Mouse (Mus musculus) heart, postnatal 0 days (tissue): ENCODE results near the gene Wapl. TPM values are rescaled to one million over a fixed set of nuclear protein-coding genes. Genes with fewer than 3 reads are reported as not detected.

ENCODE experiments used
- ATAC-seq: fragments of 200-750 bp; cut with Nextera tagmentation; 2 replicates; pipeline ENCODE4 v1.8.0; 2017; ENCODE audit warnings: low read depth, moderate number of reproducible peaks, moderate library complexity; ENCODE audit not compliant: insufficient read depth
- DNase-seq: peaks from one replicate; pipeline ENCODE4 v3.0.0-alpha.2; 2016; ENCODE audit warnings: low spot score
- H3K27ac ChIP-seq: fragments of 300-500 bp; sonication (generic); 2 replicates; pipeline ENCODE4 v1.5.1; 2014; ENCODE audit warnings: low read depth, mild to moderate bottlenecking
- H3K27me3 ChIP-seq: fragments of 300-500 bp; sonication (generic); 2 replicates; pipeline ENCODE4 v1.6.1; 2014; ENCODE audit warnings: low read length, mixed read lengths; ENCODE audit not compliant: control insufficient read depth, insufficient read depth
- H3K36me3 ChIP-seq: fragments of 300-500 bp; sonication (generic); replicated peaks from 2 replicates; pipeline ENCODE4 v1.6.1; 2014; ENCODE audit warnings: low read length, mixed read lengths; ENCODE audit not compliant: control insufficient read depth, insufficient read depth
- H3K4me1 ChIP-seq: fragments of 300-500 bp; sonication (generic); 2 replicates; pipeline ENCODE4 v1.6.1; 2014; ENCODE audit warnings: antibody characterized with exemption; ENCODE audit not compliant: control insufficient read depth, insufficient read depth
- H3K4me2 ChIP-seq: fragments of 300-500 bp; sonication (generic); 2 replicates; pipeline ENCODE4 v1.6.1; 2014; ENCODE audit warnings: low read depth, mild to moderate bottlenecking, low read length, moderate library complexity
- H3K4me3 ChIP-seq: fragments of 300-500 bp; sonication (generic); 2 replicates; pipeline ENCODE4 v1.5.1; 2014; ENCODE audit warnings: low read depth, low read length
- H3K9ac ChIP-seq: fragments of 300-500 bp; sonication (generic); replicated peaks from 2 replicates; pipeline ENCODE4 v1.6.1; 2014; ENCODE audit warnings: low read depth, low read length, mixed read lengths
- H3K9me3 ChIP-seq: fragments of 300-500 bp; sonication (generic); replicated peaks from 2 replicates; pipeline ENCODE4 v1.6.1; 2016; ENCODE audit warnings: low read length; ENCODE audit not compliant: control insufficient read depth
- CTCF ChIP-seq: IDR thresholded peaks from 2 replicates; pipeline ENCODE4 v1.5.1; 2016; ENCODE audit warnings: antibody characterized with exemption, control low read depth, low read depth
- EP300 ChIP-seq: IDR thresholded peaks from 2 replicates; pipeline ENCODE4 v1.6.1; 2016; ENCODE audit warnings: antibody characterized with exemption, low read depth
- WGBS: fragments of 180-500 bp; shearing (Covaris S2); extraction: QIAGEN DNeasy Blood & Tissue Kit; methylation state at CpG from one replicate; pipeline ENCODE4 v1.1.7; 2014; 5-methylcytosine and 5-hydroxymethylcytosine counted together
- polyA plus RNA-seq: library from polyadenylated mRNA; unstranded; fragments of >200 nt; fragmentation: Nextera tagmentation; extraction: Ambion mirVana; gene quantifications from 2 replicates; pipeline ENCODE4 v1.2.1, GENCODE M21; 2015
- total RNA-seq: library from RNA; depleted of rRNA; stranded (reverse); fragments of >200 nt; gene quantifications from 2 replicates; pipeline ENCODE4 v1.2.3, GENCODE M21; 2014; ENCODE audit warnings: low replicate concordance

The Wapl gene
- total and polyA plus RNA-seq, 2 experiments from 2014 or later, result 10.8 to 17.1 TPM

- Histone ChIP-seq H3K4me2 (no peak overlapping the region), H3K4me1 (peaks cover 5% of the 10 kb centered on the region; the same call in 1 of the 2 replicates), H3K9me3 (no peaks in the 10 kb centered on the region), H3K36me3 (no peaks in the 10 kb centered on the region), H3K27ac (no peak overlapping the region), H3K4me3 (no peak overlapping the region), H3K9ac (no peak overlapping the region), H3K27me3 (peaks cover 2% of the 10 kb centered on the region; the same call in 1 of the 2 replicates)
- TF ChIP-seq CTCF, result no peak
- no peak for TF ChIP-seq EP300
- 77% methylated on average over 3 of the region's 3 CpGs for WGBS
- DNase-seq (no peak), ATAC-seq (no peak)
Measured at GRCm38 (mm10) chr14:34773681-34774080, 100.0 kb downstream of the Wapl start.

DNA sequence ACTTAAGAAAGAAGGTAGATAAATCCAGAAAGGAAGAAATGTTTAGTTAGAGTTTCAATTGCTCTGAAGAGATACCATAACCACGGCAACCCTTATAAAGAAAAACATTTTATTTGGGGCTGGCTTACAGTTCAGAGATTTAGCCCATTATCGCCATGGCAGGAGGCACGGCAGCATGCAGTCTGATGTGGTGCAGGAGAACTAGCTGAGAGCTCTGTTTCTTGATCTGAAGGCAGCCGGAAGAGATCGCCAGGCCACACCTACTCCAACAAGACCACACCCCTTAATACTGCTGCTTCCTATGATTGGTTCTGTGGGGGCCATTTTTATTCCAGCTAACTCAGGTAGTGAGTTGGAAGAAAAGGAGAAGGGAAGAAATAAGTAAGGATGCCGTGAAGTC lies 100.5 kb downstream of the Wapl start:
- TF ChIP-seq CTCF (no peak), EP300 (no peak)
- Histone ChIP-seq H3K9ac (no peak overlapping the region), H3K9me3 (no peaks in the 10 kb centered on the region), H3K4me2 (no peak overlapping the region), H3K4me1 (peaks cover 2% of the 10 kb centered on the region; the same call in 1 of the 2 replicates), H3K4me3 (no peak overlapping the region), H3K27me3 (peaks cover 2% of the 10 kb centered on the region; the same call in 1 of the 2 replicates), H3K27ac (no peak overlapping the region), H3K36me3 (no peaks in the 10 kb centered on the region)
- DNase-seq (no peak), ATAC-seq (no peak)
- WGBS, result 76% methylated on average over 6 of the region's 6 CpGs

GRCm38 (mm10) chr14:34776719-34777385 lies 103.1 kb downstream of the Wapl start:
- H3K4me2 ChIP-seq, result no peak overlapping the region
- 0 out of 2 replicates have a peak, but pooled peaks cover 2% of the 10 kb centered on the region for H3K27me3 ChIP-seq
- 85% methylated on average over 12 of the region's 12 CpGs for whole genome bisulfite sequencing
- no peaks in the 10 kb centered on the region for H3K4me1 ChIP-seq
- TF ChIP-seq EP300, result no peak
- TF ChIP-seq CTCF, result no peak
- no peak overlapping the region for H3K4me3 ChIP-seq
- no peaks in the 10 kb centered on the region for H3K36me3 ChIP-seq
- DNase-seq (no peak), ATAC-seq (no peak)
- no peak overlapping the region for H3K27ac ChIP-seq
- H3K9ac ChIP-seq, result no peak overlapping the region
- H3K9me3 ChIP-seq, result no peaks in the 10 kb centered on the region

- H3K4me2 ChIP-seq, result no peak overlapping the region
Measured at GRCm38 (mm10) chr14:34777810-34778209, 104.1 kb downstream of the Wapl start.

GRCm38 (mm10) chr14:34778760-34779159 lies 105.0 kb downstream of the Wapl start:
- H3K27ac ChIP-seq, result no peak overlapping the region
- H3K4me1 ChIP-seq, result no peaks in the 10 kb centered on the region
- no peak for DNase-seq
- no peaks in the 10 kb centered on the region for H3K36me3 ChIP-seq
- no peaks in the 10 kb centered on the region for H3K9me3 ChIP-seq
- WGBS, result 82% methylated on average over 7 of the region's 7 CpGs
- ATAC-seq, result no peak
- no peak overlapping the region for H3K9ac ChIP-seq
- no peaks in the 10 kb centered on the region for H3K27me3 ChIP-seq
- H3K4me2 ChIP-seq, result no peak overlapping the region
- TF ChIP-seq EP300, result no peak
- no peak for TF ChIP-seq CTCF
- H3K4me3 ChIP-seq, result no peak overlapping the region

More at GRCm38 (mm10) chr14:34777810-34778209, 104.1 kb downstream of the Wapl start:
- Histone ChIP-seq H3K36me3 (no peaks in the 10 kb centered on the region), H3K4me3 (no peak overlapping the region), H3K4me1 (no peaks in the 10 kb centered on the region), H3K27ac (no peak overlapping the region), H3K9ac (no peak overlapping the region), H3K9me3 (no peaks in the 10 kb centered on the region), H3K27me3 (no peaks in the 10 kb centered on the region)
- TF ChIP-seq EP300 (no peak), CTCF (peak; percentile 94)
- ATAC-seq (peak; percentile 53), DNase-seq (peak; percentile 59)
- WGBS, result 15% methylated on average over 10 of the region's 10 CpGs
